Mouse (Mus musculus) forelimb bud, embryonic 11.5 days (tissue): ENCODE results near the gene Sap30bp.
A peak's percentile ranks its signal among the peaks of the same experiment; 100 is the strongest.

ENCODE experiments used
- DNase-seq: peaks from one replicate; pipeline ENCODE4 v3.0.0-alpha.2; 2012; ENCODE audit warnings: low read depth, low spot score

Gene Sap30bp

GRCm38 (mm10) chr11:116000607-116001006 is 67.5 kb downstream of the Sap30bp start:
- DNase-seq: no peak

- DNase-seq: no peak
These were observed 68.6 kb downstream of the Sap30bp start for GRCm38 (mm10) chr11:116001725-116002124.

- no peak for DNase-seq
These were observed 69.8 kb downstream of the Sap30bp start for GRCm38 (mm10) chr11:116002894-116003293.

GRCm38 (mm10) chr11:116004186-116004823 is 71.2 kb downstream of the Sap30bp start:
- DNase-seq: no peak

- peak; percentile 58 for DNase-seq
These were observed 72.0 kb downstream of the Sap30bp start for GRCm38 (mm10) chr11:116004840-116005700.

- no peak for DNase-seq
These were observed 72.8 kb downstream of the Sap30bp start for GRCm38 (mm10) chr11:116005701-116006419.

GRCm38 (mm10) chr11:116007095-116007850 is 74.2 kb downstream of the Sap30bp start:
- no peak for DNase-seq

- DNase-seq: no peak
These were observed 75.3 kb downstream of the Sap30bp start for GRCm38 (mm10) chr11:116008411-116008810.

- DNase-seq: no peak
These were observed 75.8 kb downstream of the Sap30bp start for GRCm38 (mm10) chr11:116008832-116009375.

- no peak for DNase-seq
These were observed 76.6 kb downstream of the Sap30bp start for GRCm38 (mm10) chr11:116009661-116010060.

GRCm38 (mm10) chr11:116010146-116010545 is 77.1 kb downstream of the Sap30bp start:
- DNase-seq: no peak

- DNase-seq: no peak
These were observed 77.9 kb downstream of the Sap30bp start for GRCm38 (mm10) chr11:116010948-116011347.

- no peak for DNase-seq
These were observed 78.6 kb downstream of the Sap30bp start for GRCm38 (mm10) chr11:116011529-116012261.

GRCm38 (mm10) chr11:116012262-116012947 is 79.3 kb downstream of the Sap30bp start, which contains the start of gene Galk1:
Gene Galk1 (minus strand): TSS chr11:116012719.
- DNase-seq: peak; percentile 94

GRCm38 (mm10) chr11:116014821-116015220 is 81.7 kb downstream of the Sap30bp start:
- no peak for DNase-seq
